Comparison of ENCODE assay signal across 8 mouse cellular contexts in the genomic region with DNA sequence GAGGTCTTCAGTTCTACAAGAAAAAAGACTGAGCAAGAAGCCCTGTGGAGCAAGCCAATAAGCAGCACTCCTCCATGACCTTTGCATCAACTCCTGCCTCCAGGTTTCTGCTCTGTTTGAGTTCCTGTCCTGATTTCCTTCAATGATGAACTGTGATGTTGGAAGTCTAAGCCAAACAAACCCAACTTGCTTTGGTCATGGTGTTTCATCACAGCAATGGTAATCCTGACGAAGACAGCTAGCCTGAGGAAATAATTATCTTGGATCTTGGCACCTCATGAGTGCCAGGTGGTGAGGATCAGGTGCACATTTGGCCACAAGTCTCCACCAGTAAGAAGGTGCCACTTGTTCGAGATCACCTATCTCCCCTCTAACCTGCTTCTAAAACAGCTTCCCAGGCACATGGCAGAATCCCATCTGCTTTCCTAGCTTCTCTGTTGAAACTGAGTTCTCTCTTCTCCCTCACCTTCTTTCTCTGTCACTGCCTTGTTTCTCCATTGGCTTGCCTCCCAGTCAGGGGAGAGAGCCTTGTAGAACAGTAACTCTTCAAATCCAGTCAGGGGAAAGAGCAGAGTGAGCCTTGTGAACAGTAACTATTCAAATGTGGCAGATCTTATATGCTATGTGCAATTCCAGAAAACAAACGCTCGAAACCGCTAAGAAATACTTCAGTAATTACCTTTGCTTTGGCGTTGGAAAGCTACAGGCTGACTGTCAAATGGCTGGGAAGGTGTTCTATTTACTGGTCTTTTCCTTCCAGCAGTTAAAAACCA. TPM values are rescaled to one million over a fixed set of nuclear protein-coding genes. Genes with fewer than 3 reads are reported as not detected.
DNase-seq lines count a peak whose midpoint lies in the region; ATAC-seq and TF ChIP-seq lines count a peak whose summit lies in the region.

TSS of gene Baz1a (minus strand) at position 723 of the 773 bp plus-strand sequence.

- TF ChIP-seq CTCF in lung, embryonic 14.5 days (IDR thresholded peaks at IDR 0.05; ENCODE audit: low read depth), result no peak

- no peak for ATAC-seq in lung, embryonic 14.5 days (ENCODE audit: insufficient read depth)
- ATAC-seq in hematopoietic stem cell, adult 5-6 weeks (replicated peaks in 1 of 2; ENCODE audit: insufficient read depth in 1 of 2, low FRiP score in 2 of 2, low TSS enrichment in 1 of 2, low read depth in 1 of 2, poor library complexity in 2 of 2, severe bottlenecking in 2 of 2), result no peak
- ATAC-seq in megakaryocyte progenitor cell, adult 5-6 weeks (replicated peaks; ENCODE audit: poor library complexity), result no peak

- WGBS in lung, embryonic 14.5 days, result 77% methylated on average over 6 of the region's 6 CpGs

- intact Hi-C loops in gastrocnemius, postnatal 36 days (cut with DNase I), result no loop called here

- H3K27ac ChIP-seq in lung, embryonic 14.5 days (ENCODE audit: low read depth), result no peak within 1 kb of the TSS

- H3K4me2 ChIP-seq in lung, embryonic 14.5 days, result no peak within 1 kb of the TSS

- no peaks in the 10 kb centered on the region for H3K9me3 ChIP-seq in lung, embryonic 14.5 days (ENCODE audit: low read depth, low read length)

- H3K4me1 ChIP-seq in lung, embryonic 14.5 days (ENCODE audit: insufficient read depth), result no peaks in the 10 kb centered on the region

- H3K36me3 ChIP-seq in lung, embryonic 14.5 days (ENCODE audit: insufficient read depth), result no peaks in the 10 kb centered on the region

- no peak within 1 kb of the TSS for H3K9ac ChIP-seq in lung, embryonic 14.5 days

- H3K27me3 ChIP-seq in lung, embryonic 14.5 days (ENCODE audit: insufficient read depth, low read length), result no peaks in the 10 kb centered on the region

- no peak within 1 kb of the TSS for H3K4me3 ChIP-seq in lung, embryonic 14.5 days (ENCODE audit: low read depth, low read length)

- DNase-seq in lung, embryonic 14.5 days, result no peak
- DNase-seq in lung, postnatal 36 days, result no peak
- no peak for DNase-seq in adrenal gland, postnatal 36 days
- no peak for DNase-seq in ovary, adult 18-20 months (ENCODE audit: low spot score)
- DNase-seq in spleen, postnatal 36 days (ENCODE audit: low spot score in 2 of 2), result no peak
- DNase-seq in gastrocnemius, postnatal 36 days, result no peak

RNA-seq across cellular contexts. Expression of gene Baz1a, which starts in this region (rescaled TPM):
- polyA plus RNA-seq in lung, embryonic 14.5 days (2014; fragmentation: Nextera tagmentation; extraction: Ambion mirVana), result 23.9 and 26.3 TPM in 2 replicates
- 10 to 100 TPM; 19.7 to 35.8 TPM for total RNA-seq in adrenal gland, postnatal 36 days (2021)
- total RNA-seq in hematopoietic stem cell, adult 5-6 weeks (2017), result 66.6 and 74.0 TPM in 2 replicates
- 367 and 372 TPM in 2 replicates for total RNA-seq in megakaryocyte progenitor cell, adult 5-6 weeks (2015)
- total RNA-seq in megakaryocyte progenitor cell, adult 5-6 weeks (2017), result 151 and 171 TPM in 2 replicates
- 1 to 10 TPM; 3.7 to 3.9 TPM for total RNA-seq in gastrocnemius, postnatal 36 days (2021)

Comparison
In these comparisons a context has a peak if more than half of its experiments do, and no peak if none do; other contexts are left out.
1. RNA of gene Baz1a (total RNA-seq): 151 to 372 TPM in megakaryocyte progenitor cell, adult 5-6 weeks, 66.6 to 74.0 TPM in hematopoietic stem cell, adult 5-6 weeks and 19.7 to 35.8 TPM in adrenal gland, postnatal 36 days; 3.7 to 3.9 TPM in gastrocnemius, postnatal 36 days; every median in the first group is over 4 times any median in the second.